Mouse (Mus musculus) MEL (cell line): Measurements from ENCODE around the gene Dennd1b. TPM values are rescaled to one million over a fixed set of nuclear protein-coding genes. Genes with fewer than 3 reads are reported as not detected.

Source experiments
- DNase-seq: peaks from one replicate; pipeline ENCODE4 v3.0.0; 2011; ENCODE audit warnings: low read depth, low spot score
- H3K27ac ChIP-seq: 2 replicates; pipeline ENCODE4 v1.5.1; 2012; ENCODE audit warnings: low read depth, mild to moderate bottlenecking, control low read depth, low read length, moderate library complexity; ENCODE audit not compliant: control insufficient read depth
- H3K27me3 ChIP-seq, 2 experiments: fragments of 150-350 bp in 1 of 2; sonication (generic) in 1 of 2; 2 replicates each; pipeline ENCODE4 v1.6.1; 2012; ENCODE audit warnings: low read length in 2 of 2, mild to moderate bottlenecking in 2 of 2, improper control_type of control experiment in 1 of 2, moderate library complexity in 1 of 2; ENCODE audit not compliant: insufficient read depth in 2 of 2, control insufficient read depth in 1 of 2
- H3K36me3 ChIP-seq, 2 experiments: 2 replicates each; pipeline ENCODE4 v1.6.1; 2012 to 2014; ENCODE audit warnings: low read length in 2 of 2, improper control_type of control experiment in 1 of 2, inconsistent platforms in 1 of 2, mild to moderate bottlenecking in 1 of 2; ENCODE audit not compliant: insufficient read depth in 2 of 2, control insufficient read depth in 1 of 2
- H3K4me1 ChIP-seq, 2 experiments: fragments of 150-350 bp in 1 of 2; sonication (generic) in 1 of 2; 2 replicates each; pipeline ENCODE4 v1.6.1; 2012; ENCODE audit warnings: low read length in 2 of 2, improper control_type of control experiment in 1 of 2, mild to moderate bottlenecking in 1 of 2; ENCODE audit not compliant: insufficient read depth in 2 of 2, control insufficient read depth in 1 of 2
- H3K4me3 ChIP-seq, 2 experiments: fragments of 150-350 bp in 1 of 2; sonication (generic) in 1 of 2; 2 replicates each; pipeline ENCODE4 v1.5.1; 2012; ENCODE audit warnings: low read depth in 2 of 2, low read length in 2 of 2, mild to moderate bottlenecking in 2 of 2, moderate library complexity in 2 of 2, control low read depth in 1 of 2, improper control_type of control experiment in 1 of 2; ENCODE audit not compliant: control insufficient read depth in 1 of 2, insufficient read depth in 1 of 2
- H3K79me2 ChIP-seq: 2 replicates; pipeline ENCODE4 v1.6.1; 2012; ENCODE audit warnings: mild to moderate bottlenecking, low read length, moderate library complexity; ENCODE audit not compliant: control insufficient read depth, poor library complexity, insufficient read depth
- H3K9ac ChIP-seq: 2 replicates; pipeline ENCODE4 v1.6.1; 2012; ENCODE audit warnings: low read depth, mild to moderate bottlenecking, control low read depth, low read length, moderate library complexity; ENCODE audit not compliant: control insufficient read depth, poor library complexity, severe bottlenecking
- H3K9me3 ChIP-seq: fragments of 150-350 bp; sonication (generic); replicated peaks from 2 replicates; pipeline ENCODE4 v1.6.1; 2012; ENCODE audit warnings: mild to moderate bottlenecking, low read length, improper control_type of control experiment, moderate library complexity; ENCODE audit not compliant: insufficient read depth
- ELF1 ChIP-seq: IDR thresholded peaks from 2 replicates; pipeline ENCODE4 v1.6.1; 2014; ENCODE audit warnings: low read depth, mild to moderate bottlenecking, inconsistent platforms, low read length, improper control_type of control experiment, moderate library complexity
- EP300 ChIP-seq, 2 experiments: IDR thresholded peaks; 2 replicates each; pipeline ENCODE4 v1.6.1; 2011; ENCODE audit warnings: improper control_type of control experiment in 2 of 2, low read length in 2 of 2, low read depth in 1 of 2, mild to moderate bottlenecking in 1 of 2
- ETS1 ChIP-seq: IDR thresholded peaks from 2 replicates; pipeline ENCODE4 v1.6.1; 2012; ENCODE audit warnings: low read depth, mild to moderate bottlenecking, inconsistent platforms, low read length, improper control_type of control experiment, moderate library complexity
- GATA1 ChIP-seq: IDR thresholded peaks from 2 replicates; pipeline ENCODE4 v1.6.1; 2011; ENCODE audit warnings: low read depth, low read length, improper control_type of control experiment
- MAFK ChIP-seq: IDR thresholded peaks from 2 replicates; pipeline ENCODE4 v1.6.1; 2011; ENCODE audit warnings: low read depth, mild to moderate bottlenecking, low read length, improper control_type of control experiment, borderline replicate concordance
- MAX ChIP-seq: IDR thresholded peaks from 2 replicates; pipeline ENCODE4 v1.6.1; 2011; ENCODE audit warnings: low read length, improper control_type of control experiment
- MAZ ChIP-seq: IDR thresholded peaks from 2 replicates; pipeline ENCODE4 v1.6.1; 2012; ENCODE audit warnings: low read depth, mild to moderate bottlenecking, inconsistent platforms, low read length, improper control_type of control experiment
- MEF2A ChIP-seq: IDR thresholded peaks from 2 replicates; pipeline ENCODE4 v1.6.1; 2014; ENCODE audit warnings: low read depth, mild to moderate bottlenecking, inconsistent platforms, low read length, improper control_type of control experiment; ENCODE audit not compliant: poor library complexity, insufficient replicate concordance, severe bottlenecking; ENCODE audit errors: extremely low read depth
- MYC ChIP-seq: IDR thresholded peaks from 2 replicates; pipeline ENCODE4 v1.6.1; 2011; ENCODE audit warnings: low read depth, mild to moderate bottlenecking, low read length, improper control_type of control experiment, moderate library complexity
- NRF1 ChIP-seq: IDR thresholded peaks from 2 replicates; pipeline ENCODE4 v1.6.1; 2014; ENCODE audit warnings: low read depth, mild to moderate bottlenecking, inconsistent platforms, low read length, improper control_type of control experiment, moderate library complexity; ENCODE audit not compliant: poor library complexity, insufficient read depth, severe bottlenecking
- POLR2AphosphoS2 ChIP-seq: IDR thresholded peaks from 2 replicates; pipeline ENCODE4 v1.6.1; 2011; ENCODE audit warnings: low read length, improper control_type of control experiment
- RAD21 ChIP-seq: IDR thresholded peaks from 2 replicates; pipeline ENCODE4 v1.6.1; 2011; ENCODE audit warnings: mild to moderate bottlenecking, low read depth, low read length, improper control_type of control experiment
- TAL1 ChIP-seq: IDR thresholded peaks from 2 replicates; pipeline ENCODE4 v1.6.1; 2012; ENCODE audit warnings: mild to moderate bottlenecking, inconsistent platforms, low read length, moderate library complexity, mixed read lengths
- TBP ChIP-seq: IDR thresholded peaks from 2 replicates; pipeline ENCODE4 v1.8.0; 2011; ENCODE audit warnings: low read depth, low read length, improper control_type of control experiment
- TCF12 ChIP-seq: IDR thresholded peaks from 2 replicates; pipeline ENCODE4 v1.6.1; 2014; ENCODE audit warnings: low read depth, mild to moderate bottlenecking, inconsistent platforms, low read length, improper control_type of control experiment, moderate library complexity
- UBTF ChIP-seq: IDR thresholded peaks from 2 replicates; pipeline ENCODE4 v1.6.1; 2012; ENCODE audit warnings: low read depth, mild to moderate bottlenecking, inconsistent platforms, low read length, improper control_type of control experiment, moderate library complexity, borderline replicate concordance; ENCODE audit not compliant: insufficient read depth
- USF1 ChIP-seq: IDR thresholded peaks from 2 replicates; pipeline ENCODE4 v1.6.1; 2014; ENCODE audit warnings: low read depth, mild to moderate bottlenecking, inconsistent platforms, low read length, improper control_type of control experiment, moderate library complexity
- USF2 ChIP-seq, 2 experiments: IDR thresholded peaks; 2 replicates each; pipeline ENCODE4 v1.6.1; 2011 to 2012; ENCODE audit warnings: improper control_type of control experiment in 2 of 2, low read length in 2 of 2, borderline replicate concordance in 1 of 2, inconsistent platforms in 1 of 2, low read depth in 1 of 2, mild to moderate bottlenecking in 1 of 2; ENCODE audit not compliant: insufficient read depth in 1 of 2
- ZC3H11A ChIP-seq: IDR thresholded peaks from 2 replicates; pipeline ENCODE4 v1.6.1; 2012; ENCODE audit warnings: low read depth, mild to moderate bottlenecking, inconsistent platforms, low read length, improper control_type of control experiment
- ZNF384 ChIP-seq: IDR thresholded peaks from 2 replicates; pipeline ENCODE4 v1.6.1; 2012; ENCODE audit warnings: low read depth, mild to moderate bottlenecking, inconsistent platforms, low read length, improper control_type of control experiment
- polyA plus RNA-seq, 2 experiments: library from polyadenylated mRNA; stranded (reverse) in 1 of 2; unstranded in 1 of 2; fragments of >175 nt in 1 of 2; fragments of >200 nt in 1 of 2; gene quantifications; 2 replicates each; pipeline versions ENCODE4 v1.2.1 to v1.2.4; 2012; ENCODE audit warnings: low replicate concordance in 2 of 2, low read depth in 1 of 2; ENCODE audit not compliant: insufficient read length in 2 of 2, insufficient read depth in 1 of 2, missing spikeins in 1 of 2
- total RNA-seq: library from RNA; depleted of rRNA; stranded (reverse); fragments of 300-350 nt; gene quantifications from 2 replicates; pipeline ENCODE4 v1.2.3, GENCODE M21; 2012

Gene Dennd1b
- total and polyA plus RNA-seq, 3 experiments, result 3.9 to 4.1 TPM; not detected in 1

DNA sequence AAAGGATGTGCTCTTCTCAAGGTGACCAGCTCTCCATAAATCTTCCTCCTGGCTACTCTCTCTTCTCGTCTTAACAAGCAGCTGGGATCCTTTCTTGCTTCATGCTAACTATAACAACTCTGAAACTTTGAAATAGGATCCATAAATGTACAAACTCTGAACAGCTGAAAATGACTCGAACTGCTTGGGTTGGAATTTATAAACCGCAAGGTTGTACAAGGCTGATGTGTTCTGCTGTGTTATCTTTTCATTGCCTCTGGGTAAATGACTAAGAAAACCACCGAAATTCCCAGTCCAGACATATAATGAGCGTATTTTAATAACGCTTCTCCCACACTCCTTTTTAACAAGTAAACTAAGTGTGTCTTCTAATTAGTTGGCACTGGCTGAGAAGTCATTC is 27.1 kb upstream of the Dennd1b start:
- no peak overlapping the region for H3K4me3 ChIP-seq
- H3K36me3 ChIP-seq, result peaks cover 0 to 6% of the 10 kb centered on the region in 2 experiments; a peak in 2 of 4 replicates
- TF ChIP-seq ZC3H11A (no peak), RAD21 (no peak), NRF1 (no peak), MYC (no peak), MAFK (no peak), GATA1 (no peak), MEF2A (no peak), ELF1 (no peak), ETS1 (no peak), EP300 (IDR thresholded peaks at IDR 0.05; ENCODE audit: low read depth in 1 of 2, low read length in 2 of 2) (no peak), TBP (no peak), POLR2AphosphoS2 (no peak), USF1 (no peak), MAZ (no peak), UBTF (no peak), USF2 (IDR thresholded peaks at IDR 0.05; ENCODE audit: borderline replicate concordance in 1 of 2, insufficient read depth in 1 of 2, low read depth in 1 of 2, low read length in 2 of 2) (no peak), TCF12 (no peak), ZNF384 (no peak), MAX (no peak), TAL1 (no peak)
- no peaks in the 10 kb centered on the region for H3K9me3 ChIP-seq
- no peaks in the 10 kb centered on the region; a peak in 1 of 4 replicates for H3K27me3 ChIP-seq
- H3K4me1 ChIP-seq, result peaks cover 0 to 2% of the 10 kb centered on the region in 2 experiments; a peak in 1 of 4 replicates
- no peaks in the 10 kb centered on the region for H3K79me2 ChIP-seq
- H3K27ac ChIP-seq, result no peak overlapping the region
- H3K9ac ChIP-seq, result no peak overlapping the region
- DNase-seq, result no peak
